15 mouse cellular contexts compared by ENCODE assay signal in the genomic region with DNA sequence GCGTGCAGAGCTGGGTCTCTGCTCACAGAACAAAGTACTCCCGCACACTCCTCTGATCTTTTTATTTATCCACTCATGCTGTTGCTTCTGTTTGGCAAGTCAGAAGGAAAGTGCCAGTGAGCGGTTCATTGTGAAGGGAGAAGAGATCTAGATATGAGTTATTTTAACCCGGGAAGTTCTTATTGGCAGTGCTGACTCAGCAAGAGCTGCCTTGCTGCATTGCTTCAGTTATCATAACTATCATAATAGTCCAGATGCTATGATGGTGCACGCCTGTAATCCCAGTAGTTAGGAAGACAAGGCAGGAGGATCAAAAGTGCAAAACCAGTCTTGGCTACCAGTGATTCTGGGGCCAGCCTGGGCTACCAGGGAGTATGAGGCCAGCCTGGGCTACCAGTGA.
"Had no signal": no experiment of that assay in that cellular context is flagged by ENCODE, and none has a peak within 500 bp of the region (broad histone marks: within the 10 kb centered on the region; RNA-seq: fewer than 3 reads in every experiment).

No protein-coding gene starts in this region.

- H3K4me2 ChIP-seq: lung, embryonic 14.5 days; midbrain, embryonic 12.5 days; midbrain, embryonic 15.5 days; neural tube, embryonic 12.5 days; stomach, embryonic 15.5 days had no signal

- H3K9me3 ChIP-seq: midbrain, embryonic 12.5 days; midbrain, embryonic 15.5 days; neural tube, embryonic 12.5 days; stomach, embryonic 15.5 days had no signal

- H3K4me3 ChIP-seq: megakaryocyte, embryonic 14.5 days; midbrain, embryonic 12.5 days; midbrain, embryonic 15.5 days; neural tube, embryonic 12.5 days; stomach, embryonic 15.5 days had no signal

- H3K9ac ChIP-seq: lung, embryonic 14.5 days; midbrain, embryonic 12.5 days; midbrain, embryonic 15.5 days; neural tube, embryonic 12.5 days; stomach, embryonic 15.5 days had no signal

- H3K27ac ChIP-seq: macrophage; midbrain, embryonic 12.5 days; midbrain, embryonic 15.5 days; neural tube, embryonic 12.5 days; stomach, embryonic 15.5 days; stomach, postnatal 0 days had no signal

- ATAC-seq: midbrain, embryonic 15.5 days had no signal

- H3K4me1 ChIP-seq: megakaryocyte, embryonic 14.5 days; midbrain, embryonic 12.5 days; midbrain, embryonic 15.5 days; neural tube, embryonic 12.5 days; stomach, embryonic 15.5 days had no signal

- H3K27me3 ChIP-seq: midbrain, embryonic 12.5 days; midbrain, embryonic 15.5 days; neural tube, embryonic 12.5 days; stomach, embryonic 15.5 days had no signal

- DNase-seq: lung, adult 18-20 months; lung, embryonic 14.5 days; lung, postnatal 14 days; lung, postnatal 36 days; right cerebral cortex, postnatal 14 days; thymus, adult 2 months; thymus, postnatal 25 days; thymus, postnatal 4 days had no signal

- H3K36me3 ChIP-seq: midbrain, embryonic 12.5 days; midbrain, embryonic 15.5 days; neural tube, embryonic 12.5 days; stomach, embryonic 15.5 days had no signal
